Mouse (Mus musculus) adrenal gland, adult 18-20 months (tissue): ENCODE data around the gene C5ar1. TPM values are rescaled to one million over a fixed set of nuclear protein-coding genes. Genes with fewer than 3 reads are reported as not detected.
A peak's percentile ranks its signal among the peaks of the same experiment; 100 is the strongest.
"Not testable (repeated sequence)": the region's sequence is repeated elsewhere in the genome, so short reads cannot be mapped to it uniquely, and the experiment has no call there.

Source experiments
- DNase-seq, 2 experiments: peaks; one replicate each; pipeline ENCODE4 v3.0.0; 2021 to 2022; ENCODE audit warnings: low spot score in 2 of 2
- long read RNA-seq, 2 experiments: library from polyadenylated mRNA; stranded (forward); transcript quantifications; one replicate each; pipeline ENCODE4 v2.0.0; 2021
- total RNA-seq, 2 experiments: library from RNA; stranded (reverse); gene quantifications; 1 replicate in 1 of 2; 2 replicates in 1 of 2; pipeline ENCODE4 v1.2.3; 2021

The C5ar1 gene
- total RNA-seq = 10 to 100 TPM in 1 of 2 experiments, 1 to 10 TPM in 1; 7.0 to 13.1 TPM
- long read RNA-seq, experiment 1, transcript C5ar1-202 (2 exons, 2,540 nt) = major isoform, 13 of 13 reads
- long read RNA-seq, experiment 1, partial matches to known transcripts = 0 of 13 reads
- long read RNA-seq, experiment 1, other reads (novel, unspliced or antisense) = 0 of 13 reads
- long read RNA-seq, experiment 2, transcript C5ar1-202 (2 exons, 2,540 nt) = major isoform, 13 of 15 reads
- long read RNA-seq, experiment 2, partial matches to known transcripts = 0 of 15 reads
- long read RNA-seq, experiment 2, other reads (novel, unspliced or antisense) = 2 of 15 reads

- DNase-seq = no peak
These were observed at the start of gene C5ar1 for GRCm38 (mm10) chr7:16259110-16259590. C5ar1 (minus strand) TSS chr7:16259540.

- DNase-seq = no peak
These were observed 49.4 kb upstream of the C5ar1 start for GRCm38 (mm10) chr7:16308555-16309317.

GRCm38 (mm10) chr7:16308093-16308492, 48.8 kb upstream of the C5ar1 start, which contains the start of gene Bbc3:
Bbc3 (plus strand) TSS chr7:16308393.
- not testable (repeated sequence) for DNase-seq

- not testable (repeated sequence) for DNase-seq
These were observed 47.8 kb upstream of the C5ar1 start for GRCm38 (mm10) chr7:16307141-16307540.

GRCm38 (mm10) chr7:16299419-16300035, 40.2 kb upstream of the C5ar1 start:
- peak; percentile 83 to 87 for DNase-seq

- DNase-seq = no peak
These were observed 39.6 kb upstream of the C5ar1 start for GRCm38 (mm10) chr7:16298927-16299326.

GRCm38 (mm10) chr7:16297616-16298015, 38.3 kb upstream of the C5ar1 start:
- no peak for DNase-seq

GRCm38 (mm10) chr7:16296766-16297390, 37.5 kb upstream of the C5ar1 start:
- peak; percentile 83 to 87 for DNase-seq

- DNase-seq = no peak
These were observed 36.8 kb upstream of the C5ar1 start for GRCm38 (mm10) chr7:16296146-16296545.

GRCm38 (mm10) chr7:16295321-16295900, 36.1 kb upstream of the C5ar1 start:
- DNase-seq = peak; percentile 71 to 73

GRCm38 (mm10) chr7:16294837-16295236, 35.5 kb upstream of the C5ar1 start:
- DNase-seq = peak; percentile 96 to 97

- no peak for DNase-seq
These were observed 35.0 kb upstream of the C5ar1 start for GRCm38 (mm10) chr7:16294346-16294745.

GRCm38 (mm10) chr7:16287791-16288190, 28.5 kb upstream of the C5ar1 start:
- DNase-seq = no peak

GRCm38 (mm10) chr7:16287016-16287415, 27.7 kb upstream of the C5ar1 start:
- no peak for DNase-seq

- peak; percentile 99 for DNase-seq
These were observed 27.0 kb upstream of the C5ar1 start, which contains the start of gene Ccdc9 for GRCm38 (mm10) chr7:16286026-16286961. Ccdc9 (minus strand) TSS chr7:16286795.

- DNase-seq = peak; percentile 59 to 61
These were observed 26.2 kb upstream of the C5ar1 start for GRCm38 (mm10) chr7:16285450-16286025.

GRCm38 (mm10) chr7:16284904-16285303, 25.6 kb upstream of the C5ar1 start:
- no peak for DNase-seq

- DNase-seq = no peak
These were observed 24.7 kb upstream of the C5ar1 start for GRCm38 (mm10) chr7:16284001-16284400.

GRCm38 (mm10) chr7:16282334-16282733, 23.0 kb upstream of the C5ar1 start:
- DNase-seq = no peak
